Mouse (Mus musculus) B cell, adult 2 months (primary cell): ENCODE data around the gene Lingo2.

ENCODE experiments used
- DNase-seq, 2 experiments: peaks; one replicate each; pipeline ENCODE4 v3.0.0; 2022

The Lingo2 gene

GRCm38 (mm10) chr4:36951150-36951954 lies at the start of gene Lingo2:
Gene Lingo2 (minus strand): TSS chr4:36951747.
- no peak for DNase-seq

- DNase-seq, result no peak
These were observed 21.8 kb upstream of the Lingo2 start for GRCm38 (mm10) chr4:36973358-36973757.

DNA sequence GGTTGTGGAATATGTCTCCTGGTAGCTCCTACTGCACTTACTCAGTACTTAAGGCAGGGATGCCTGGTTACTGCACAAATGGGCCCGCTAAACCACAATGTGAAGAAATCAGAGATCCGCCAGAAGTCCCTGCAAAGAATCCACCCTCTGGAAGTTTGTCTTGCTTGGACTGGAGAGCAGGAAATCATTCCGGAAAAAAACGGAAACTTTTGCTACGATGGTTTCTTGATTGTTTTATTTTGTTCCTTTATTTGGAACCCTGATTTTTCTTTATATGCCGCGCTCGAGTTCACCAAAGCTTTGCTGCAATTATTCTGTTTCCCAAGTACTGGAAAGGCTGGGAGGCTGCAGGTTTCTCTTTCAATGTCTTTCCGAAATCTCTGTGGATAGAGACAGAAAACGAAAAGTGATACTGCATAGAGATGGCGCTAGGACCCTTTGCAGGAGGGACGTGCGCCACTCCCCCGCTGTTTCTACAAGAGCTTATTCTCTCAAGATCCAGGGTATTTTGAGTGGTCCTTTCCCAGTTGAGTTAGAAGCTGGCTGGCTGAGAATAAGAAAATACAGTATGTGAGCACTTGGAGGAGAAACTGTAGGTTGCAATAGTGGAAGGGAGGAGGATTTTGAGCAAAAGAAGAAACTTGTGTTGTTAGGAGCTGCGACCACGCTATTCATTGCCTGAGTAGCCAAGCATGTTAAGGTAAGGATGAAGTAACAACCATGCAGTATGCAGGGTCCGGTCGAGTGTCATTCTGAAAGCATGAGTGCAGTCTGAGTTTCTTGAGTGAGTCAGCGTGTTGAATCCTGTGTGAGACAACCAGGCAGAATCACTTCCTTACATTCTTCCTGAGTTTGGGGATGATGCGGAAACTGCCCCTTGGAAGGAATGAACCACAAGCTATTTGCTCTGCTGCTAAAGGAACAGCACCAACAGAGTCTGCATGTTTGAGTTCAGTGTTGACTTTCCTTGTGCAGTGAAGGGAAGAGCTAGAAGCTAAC lies 1.2 kb upstream of the Lingo2 start:
- no peak for DNase-seq

GRCm38 (mm10) chr4:36951955-36952215 lies 338 bp upstream of the Lingo2 start:
- no peak for DNase-seq

- DNase-seq, result no peak
These were observed 777 bp downstream of the Lingo2 start for GRCm38 (mm10) chr4:36950790-36951149.

GRCm38 (mm10) chr4:36950021-36950751 lies 1.4 kb downstream of the Lingo2 start:
- DNase-seq, result no peak

GRCm38 (mm10) chr4:36890810-36891209 lies 60.7 kb downstream of the Lingo2 start:
- no peak for DNase-seq

DNA sequence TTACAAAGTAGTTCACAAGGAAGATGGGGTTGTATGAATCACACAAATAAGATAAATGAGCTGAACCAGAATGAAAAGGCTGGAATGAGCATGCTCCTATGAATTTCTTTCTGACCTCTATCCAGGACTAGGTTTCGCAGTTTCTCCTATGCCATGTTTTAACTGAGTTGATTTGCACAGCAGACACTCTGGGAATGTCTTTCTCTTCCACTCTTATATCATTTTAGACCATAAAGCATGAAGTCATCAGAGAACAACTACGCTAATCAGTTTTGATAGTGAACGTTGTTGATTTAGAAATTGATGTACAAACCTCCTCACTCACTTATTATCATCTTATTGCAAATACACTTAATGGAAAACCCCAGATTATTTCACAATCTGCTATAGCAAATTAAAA lies 61.2 kb downstream of the Lingo2 start:
- DNase-seq, result no peak

- DNase-seq, result no peak
These were observed 76.8 kb downstream of the Lingo2 start for GRCm38 (mm10) chr4:36874781-36875180.

DNA sequence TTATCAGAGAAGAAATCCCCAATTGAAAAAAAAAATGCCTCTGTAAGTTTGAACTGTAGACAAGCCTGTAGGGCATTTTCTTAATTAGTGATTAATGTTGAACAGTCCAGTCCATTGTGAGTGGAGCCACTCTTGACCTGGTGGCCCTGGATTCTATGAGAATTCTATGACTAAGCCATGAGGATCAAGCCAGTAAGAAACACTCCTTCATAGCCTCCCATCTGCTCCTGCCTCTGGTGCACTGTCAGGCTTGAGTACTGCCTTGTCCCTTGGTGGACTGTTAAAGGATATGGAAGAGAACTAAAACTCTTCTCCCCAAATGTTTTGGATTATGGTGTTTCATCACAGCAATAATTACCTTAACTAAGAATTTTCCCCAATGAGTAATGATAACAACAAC lies 126.6 kb downstream of the Lingo2 start:
- DNase-seq, result no peak

DNA sequence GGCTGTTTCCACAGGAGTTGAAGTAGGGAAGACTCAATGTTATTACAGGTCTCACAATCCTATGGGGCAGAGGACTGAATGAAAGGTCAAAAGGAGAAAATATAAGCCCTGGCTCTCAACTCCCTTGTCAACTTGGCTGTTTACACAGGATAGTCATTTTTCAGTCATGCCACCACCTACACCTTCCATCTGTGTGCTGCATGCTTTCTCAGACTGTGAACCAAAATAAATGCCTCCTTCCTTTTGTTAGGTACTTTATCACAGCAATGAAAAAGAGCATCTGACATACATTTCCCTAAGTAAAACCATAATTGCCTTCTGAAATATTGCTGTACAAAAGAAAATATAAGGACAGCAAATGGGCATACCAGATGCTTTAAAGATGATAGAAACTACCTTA lies 129.6 kb downstream of the Lingo2 start:
- no peak for DNase-seq

- no peak for DNase-seq
These were observed 176.5 kb downstream of the Lingo2 start for GRCm38 (mm10) chr4:36775088-36775487.

GRCm38 (mm10) chr4:36730691-36731090 lies 220.9 kb downstream of the Lingo2 start:
- DNase-seq, result no peak

DNA sequence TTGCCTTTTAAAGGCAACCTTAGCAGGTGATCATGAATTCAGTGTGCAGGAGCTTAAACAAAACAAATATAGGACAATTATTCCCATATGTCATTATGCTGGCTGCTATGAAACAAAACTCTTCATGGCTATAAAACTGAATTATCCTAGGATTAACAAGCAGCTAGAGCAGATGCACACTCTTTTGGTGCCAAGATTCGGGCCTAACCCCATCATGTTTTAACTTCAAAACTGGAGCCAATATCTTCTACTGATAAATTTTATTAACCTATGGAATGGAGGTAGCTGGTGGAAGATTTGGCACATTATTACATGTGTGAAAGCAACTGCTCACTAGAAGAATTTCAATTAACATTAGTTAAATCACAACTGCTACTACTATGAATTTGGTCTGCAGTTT lies 235.1 kb downstream of the Lingo2 start:
- DNase-seq, result no peak

DNA sequence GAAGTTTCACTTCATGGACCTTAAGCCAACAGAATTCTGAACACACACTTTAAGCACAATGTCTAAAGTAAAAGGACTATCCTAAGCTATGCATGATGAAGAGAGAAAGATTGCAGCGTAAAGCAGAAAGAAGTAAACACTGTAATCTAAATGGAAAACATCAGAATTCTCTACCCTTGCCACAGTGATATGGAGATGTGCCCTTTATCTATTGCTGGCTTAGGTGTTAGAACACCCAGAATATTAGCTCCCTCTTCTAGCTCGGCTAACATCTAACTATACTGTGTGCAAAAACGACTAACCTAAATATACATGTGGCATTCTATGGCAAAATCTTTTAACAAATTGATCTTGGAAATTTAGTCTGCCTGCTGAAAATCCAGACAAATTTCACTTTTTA lies 252.7 kb downstream of the Lingo2 start:
- no peak for DNase-seq

GRCm38 (mm10) chr4:36696810-36697209 lies 254.7 kb downstream of the Lingo2 start:
- DNase-seq, result no peak

DNA sequence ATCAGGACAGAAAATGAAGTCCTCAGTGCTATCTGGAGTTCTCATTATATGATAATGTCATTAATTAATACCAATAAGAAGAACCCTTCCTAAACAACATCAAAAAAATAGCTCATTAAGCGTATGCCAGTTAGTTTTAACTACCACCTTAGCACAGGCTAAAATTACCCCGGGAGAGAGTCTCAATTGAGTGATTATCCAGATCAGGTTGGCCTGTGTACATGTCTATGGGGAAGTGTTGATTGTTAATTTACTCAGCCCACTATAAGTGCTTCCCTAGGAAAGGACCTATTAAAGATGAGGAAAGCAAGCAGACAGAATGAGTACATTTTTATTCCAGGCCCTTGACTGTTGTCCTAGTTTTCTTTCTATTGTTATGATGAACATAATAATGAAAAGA lies 291.6 kb downstream of the Lingo2 start:
- no peak for DNase-seq

DNA sequence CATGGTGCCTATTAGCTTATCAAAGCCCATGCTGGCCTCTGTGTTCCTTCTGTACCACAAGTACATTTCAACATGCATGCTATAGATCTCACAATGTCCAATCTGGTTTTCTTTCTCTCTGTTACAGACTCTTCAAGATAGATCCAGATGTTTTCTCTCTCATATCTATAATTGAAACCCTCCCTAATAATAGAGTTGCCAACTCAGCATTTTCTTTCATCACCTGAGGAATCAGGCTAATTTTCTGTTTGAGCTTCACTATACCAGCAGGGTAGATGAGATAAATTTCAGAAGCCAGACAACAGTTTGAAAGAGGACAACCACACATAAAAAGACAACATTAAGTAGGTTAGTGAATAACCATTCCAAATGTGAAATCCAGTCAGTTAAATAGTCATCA lies 303.8 kb downstream of the Lingo2 start:
- DNase-seq, result no peak

GRCm38 (mm10) chr4:36635666-36636065 lies 315.9 kb downstream of the Lingo2 start:
- no peak for DNase-seq

GRCm38 (mm10) chr4:36576801-36577200 lies 374.7 kb downstream of the Lingo2 start:
- no peak for DNase-seq

DNA sequence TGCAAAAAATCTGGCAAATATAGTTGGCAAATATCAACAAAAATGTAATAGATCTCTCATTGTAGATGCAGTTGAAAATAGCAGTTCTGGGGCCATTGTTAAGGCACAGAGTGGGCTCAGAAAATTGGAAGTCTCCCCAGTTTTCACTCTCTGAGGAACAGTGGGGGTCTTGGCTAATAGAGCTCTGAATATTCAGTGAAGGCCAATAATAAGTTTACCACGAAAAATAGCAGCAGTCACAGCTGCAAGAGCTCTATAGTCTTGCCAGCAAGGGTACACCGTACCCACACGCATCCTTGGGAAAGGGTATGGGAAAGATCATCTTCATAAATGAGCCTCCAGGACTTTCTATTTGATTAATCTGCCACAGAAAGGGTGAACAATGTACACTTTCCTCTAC lies 375.3 kb downstream of the Lingo2 start:
- DNase-seq, result no peak

DNA sequence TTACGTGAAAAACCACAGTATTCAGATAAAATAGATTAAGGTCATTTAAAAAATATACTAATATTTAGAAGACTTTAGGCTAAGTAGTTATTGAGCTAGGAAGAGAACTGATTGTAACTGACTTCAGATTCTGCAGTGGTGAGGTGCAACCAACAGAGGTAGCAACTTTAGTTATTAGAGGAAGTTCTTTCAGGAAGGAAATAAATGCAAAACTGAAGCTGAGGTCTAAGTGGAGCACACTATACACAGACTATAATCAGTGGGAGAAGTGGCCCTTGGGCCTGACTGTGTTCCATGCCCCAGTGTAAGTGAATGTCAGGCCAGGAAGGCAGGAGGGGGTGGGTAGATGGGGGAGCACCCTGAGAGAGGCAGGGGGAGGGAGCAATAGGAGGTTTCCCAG lies 385.0 kb downstream of the Lingo2 start:
- no peak for DNase-seq

DNA sequence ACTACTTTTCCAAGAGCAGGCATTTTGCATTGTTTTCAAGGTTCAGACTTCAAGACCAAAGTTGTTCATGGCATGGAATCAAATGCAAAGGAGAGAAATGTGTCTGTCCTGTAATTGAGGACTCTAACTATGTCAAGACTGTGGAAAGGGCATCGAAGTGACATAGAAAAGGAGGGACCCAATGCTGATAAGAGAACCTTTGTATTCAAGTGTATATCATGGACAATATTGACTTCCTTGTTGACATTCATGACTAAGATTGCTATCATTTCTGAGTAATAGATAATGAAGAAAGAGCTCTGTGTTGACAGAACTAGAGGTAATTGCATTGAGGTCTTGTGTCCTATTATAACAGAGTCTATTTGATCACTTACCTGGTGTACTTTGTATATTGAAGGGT lies 390.6 kb downstream of the Lingo2 start:
- no peak for DNase-seq
